Mouse (Mus musculus): ENCODE measurements around the gene Nipa1.

GRCm38 (mm10) chr7:56049831-56050321 lies 30.1 kb upstream of the Nipa1 start, which contains the start of gene Herc2:
- TF ChIP-seq CTCF (IDR thresholded peaks at IDR 0.05; ENCODE audit: low read depth) (no peak), EP300 (IDR thresholded peaks at IDR 0.05; ENCODE audit: low read depth) (no peak; the same call in 1 of the 2 replicates)
